Mouse (Mus musculus): ENCODE measurements around the gene Sipa1l2. TPM values are rescaled to one million over a fixed set of nuclear protein-coding genes. Genes with fewer than 3 reads are reported as not detected.
A peak's percentile ranks its signal among the peaks of the same experiment; 100 is the strongest.
"Not testable (repeated sequence)": the region's sequence is repeated elsewhere in the genome, so short reads cannot be mapped to it uniquely, and the experiment has no call there.

The Sipa1l2 gene
- polyA plus RNA-seq, 1 experiment = 10.3 TPM

DNA sequence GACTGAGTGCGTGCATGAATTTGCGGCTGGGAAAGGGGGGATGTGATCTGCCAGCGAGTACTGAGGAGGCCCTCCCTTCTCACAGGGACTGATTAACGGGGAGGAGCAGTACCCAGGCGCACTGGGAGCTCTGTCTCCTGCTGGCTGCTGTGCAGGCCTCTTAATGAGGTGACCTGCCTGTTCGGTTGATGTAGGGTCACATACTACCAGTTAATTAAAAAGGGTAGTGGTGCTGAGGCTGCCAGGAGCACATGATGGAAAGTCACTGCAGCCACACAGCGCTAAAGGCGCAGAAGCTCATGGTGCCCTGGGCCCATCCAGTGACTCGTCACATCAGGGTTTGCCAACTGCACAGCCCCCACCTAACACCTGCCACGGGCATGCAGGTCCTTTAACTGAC is 145.7 kb downstream of the Sipa1l2 start:
- TF ChIP-seq POLR2A (IDR thresholded peaks at IDR 0.05; ENCODE audit: low read depth, low read length) = no peak
- no peak for TF ChIP-seq CTCF (IDR thresholded peaks at IDR 0.05; ENCODE audit: borderline replicate concordance, insufficient read depth, low read length)
- no peaks in the 10 kb centered on the region for H3K4me1 ChIP-seq (ENCODE audit: control insufficient read depth, insufficient read depth, low read length)
- no peak overlapping the region for H3K27ac ChIP-seq (ENCODE audit: insufficient read depth, low read length)
- no peak overlapping the region for H3K4me3 ChIP-seq (ENCODE audit: insufficient read depth, low read length)

GRCm38 (mm10) chr8:125419202-125419830 is 150.3 kb downstream of the Sipa1l2 start:
- H3K4me3 ChIP-seq (ENCODE audit: insufficient read depth, low read length) = no peak overlapping the region
- H3K4me1 ChIP-seq (ENCODE audit: control insufficient read depth, insufficient read depth, low read length) = peaks cover 7% of the 10 kb centered on the region; the same call in 1 of the 2 replicates
- TF ChIP-seq CTCF (IDR thresholded peaks at IDR 0.05; ENCODE audit: borderline replicate concordance, insufficient read depth, low read length) (no peak), POLR2A (IDR thresholded peaks at IDR 0.05; ENCODE audit: low read depth, low read length) (no peak)
- no peak overlapping the region for H3K27ac ChIP-seq (ENCODE audit: insufficient read depth, low read length)

- TF ChIP-seq POLR2A (IDR thresholded peaks at IDR 0.05; ENCODE audit: low read depth, low read length) (no peak), CTCF (IDR thresholded peaks at IDR 0.05; ENCODE audit: borderline replicate concordance, insufficient read depth, low read length) (no peak)
- no peak overlapping the region for H3K4me3 ChIP-seq (ENCODE audit: insufficient read depth, low read length)
- 0 out of 2 replicates have a peak overlapping the region, but pooled peaks have one; percentile 20 for H3K27ac ChIP-seq (ENCODE audit: insufficient read depth, low read length)
- H3K4me1 ChIP-seq (ENCODE audit: control insufficient read depth, insufficient read depth, low read length) = peaks cover 7% of the 10 kb centered on the region
Observed at GRCm38 (mm10) chr8:125416146-125416545, 153.5 kb downstream of the Sipa1l2 start.

DNA sequence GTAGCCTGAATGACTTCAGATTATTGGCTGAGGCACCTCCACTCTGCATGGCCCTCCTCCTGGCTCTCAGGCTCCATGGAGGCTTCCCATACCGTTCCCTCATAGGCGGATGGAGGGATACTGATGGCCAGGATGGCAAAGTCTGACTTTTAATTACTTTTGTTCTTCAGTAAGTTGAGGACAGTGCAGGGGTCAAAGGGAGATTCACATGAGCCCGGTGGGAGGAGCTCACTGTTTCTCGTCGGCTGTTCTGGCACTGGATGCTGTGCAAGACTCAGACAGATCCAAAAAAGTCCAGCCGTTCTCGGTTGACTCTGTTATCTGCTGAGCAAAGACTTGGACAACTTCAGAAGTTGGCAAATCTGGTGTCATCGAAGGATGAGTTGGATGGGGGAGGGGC is 155.0 kb downstream of the Sipa1l2 start:
- H3K27ac ChIP-seq (ENCODE audit: insufficient read depth, low read length) = no peak overlapping the region
- TF ChIP-seq POLR2A (IDR thresholded peaks at IDR 0.05; ENCODE audit: low read depth, low read length) (no peak), CTCF (IDR thresholded peaks at IDR 0.05; ENCODE audit: borderline replicate concordance, insufficient read depth, low read length) (no peak)
- H3K4me3 ChIP-seq (ENCODE audit: insufficient read depth, low read length) = no peak overlapping the region
- peaks cover 7% of the 10 kb centered on the region for H3K4me1 ChIP-seq (ENCODE audit: control insufficient read depth, insufficient read depth, low read length)

GRCm38 (mm10) chr8:125413001-125413909 is 156.4 kb downstream of the Sipa1l2 start:
- TF ChIP-seq POLR2A (IDR thresholded peaks at IDR 0.05; ENCODE audit: low read depth, low read length) (no peak), CTCF (IDR thresholded peaks at IDR 0.05; ENCODE audit: borderline replicate concordance, insufficient read depth, low read length) (no peak)
- no peak overlapping the region for H3K4me3 ChIP-seq (ENCODE audit: insufficient read depth, low read length)
- H3K4me1 ChIP-seq (ENCODE audit: control insufficient read depth, insufficient read depth, low read length) = peaks cover 7% of the 10 kb centered on the region
- H3K27ac ChIP-seq (ENCODE audit: insufficient read depth, low read length) = no peak overlapping the region

- H3K27ac ChIP-seq (ENCODE audit: insufficient read depth, low read length) = no peak overlapping the region
- no peaks in the 10 kb centered on the region; the same call in 1 of the 2 replicates for H3K4me1 ChIP-seq (ENCODE audit: control insufficient read depth, insufficient read depth, low read length)
- no peak overlapping the region for H3K4me3 ChIP-seq (ENCODE audit: insufficient read depth, low read length)
- TF ChIP-seq CTCF (IDR thresholded peaks at IDR 0.05; ENCODE audit: borderline replicate concordance, insufficient read depth, low read length) (no peak), POLR2A (IDR thresholded peaks at IDR 0.05; ENCODE audit: low read depth, low read length) (no peak)
Observed at GRCm38 (mm10) chr8:125410646-125411045, 159.0 kb downstream of the Sipa1l2 start.

GRCm38 (mm10) chr8:125407672-125408071 is 161.9 kb downstream of the Sipa1l2 start:
- Histone ChIP-seq H3K4me3 (ENCODE audit: insufficient read depth, low read length) (no peak overlapping the region), H3K27ac (ENCODE audit: insufficient read depth, low read length) (no peak overlapping the region), H3K4me1 (ENCODE audit: control insufficient read depth, insufficient read depth, low read length) (no peaks in the 10 kb centered on the region)
- TF ChIP-seq CTCF (IDR thresholded peaks at IDR 0.05; ENCODE audit: borderline replicate concordance, insufficient read depth, low read length) (no peak), POLR2A (IDR thresholded peaks at IDR 0.05; ENCODE audit: low read depth, low read length) (no peak)

GRCm38 (mm10) chr8:125406453-125406852 is 163.2 kb downstream of the Sipa1l2 start:
- H3K4me3 ChIP-seq (ENCODE audit: insufficient read depth, low read length) = no peak overlapping the region
- H3K4me1 ChIP-seq (ENCODE audit: control insufficient read depth, insufficient read depth, low read length) = no peaks in the 10 kb centered on the region
- H3K27ac ChIP-seq (ENCODE audit: insufficient read depth, low read length) = no peak overlapping the region
- no peak for TF ChIP-seq CTCF (IDR thresholded peaks at IDR 0.05; ENCODE audit: borderline replicate concordance, insufficient read depth, low read length)
- no peak for TF ChIP-seq POLR2A (IDR thresholded peaks at IDR 0.05; ENCODE audit: low read depth, low read length)

GRCm38 (mm10) chr8:125401350-125401749 is 168.3 kb downstream of the Sipa1l2 start:
- Histone ChIP-seq H3K4me3 (ENCODE audit: insufficient read depth, low read length) (no peak overlapping the region), H3K27ac (ENCODE audit: insufficient read depth, low read length) (no peak overlapping the region), H3K4me1 (ENCODE audit: control insufficient read depth, insufficient read depth, low read length) (no peaks in the 10 kb centered on the region; the same call in 1 of the 2 replicates)
- no peak for TF ChIP-seq CTCF (IDR thresholded peaks at IDR 0.05; ENCODE audit: borderline replicate concordance, insufficient read depth, low read length)
- TF ChIP-seq POLR2A (IDR thresholded peaks at IDR 0.05; ENCODE audit: low read depth, low read length) = no peak

GRCm38 (mm10) chr8:125397981-125398380 is 171.6 kb downstream of the Sipa1l2 start:
- no peak for TF ChIP-seq POLR2A (IDR thresholded peaks at IDR 0.05; ENCODE audit: low read depth, low read length)
- H3K4me1 ChIP-seq (ENCODE audit: control insufficient read depth, insufficient read depth, low read length) = no peaks in the 10 kb centered on the region; the same call in 1 of the 2 replicates
- H3K27ac ChIP-seq (ENCODE audit: insufficient read depth, low read length) = no peak overlapping the region
- no peak overlapping the region for H3K4me3 ChIP-seq (ENCODE audit: insufficient read depth, low read length)

DNA sequence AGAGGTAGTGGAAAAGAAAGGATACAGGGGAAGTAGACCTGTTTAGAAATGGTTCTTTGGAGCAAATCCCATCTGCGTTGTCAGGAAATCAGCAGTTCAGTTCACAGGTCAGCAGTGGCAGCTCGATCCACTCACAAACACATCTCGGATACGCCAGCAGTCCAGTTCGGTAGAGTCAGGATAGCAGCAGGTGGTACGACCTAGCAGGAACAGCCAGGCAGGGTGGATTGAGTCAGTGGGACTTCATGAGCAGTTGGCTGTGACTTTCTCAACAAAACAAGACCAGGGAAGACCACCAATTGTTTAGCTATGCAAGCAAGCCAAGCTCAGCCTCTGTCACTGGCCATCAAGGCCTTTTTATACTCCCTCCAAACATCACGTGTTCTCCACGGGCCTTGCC is 173.9 kb downstream of the Sipa1l2 start:
- not testable (repeated sequence) for H3K27ac ChIP-seq (ENCODE audit: insufficient read depth, low read length); H3K4me3 ChIP-seq (ENCODE audit: insufficient read depth, low read length); H3K4me1 ChIP-seq (ENCODE audit: control insufficient read depth, insufficient read depth, low read length)

Measured in embryonic fibroblast, embryonic 13.5 days (primary cell).